Mouse (Mus musculus): ENCODE data around the gene Ostn.

The Ostn gene

DNA sequence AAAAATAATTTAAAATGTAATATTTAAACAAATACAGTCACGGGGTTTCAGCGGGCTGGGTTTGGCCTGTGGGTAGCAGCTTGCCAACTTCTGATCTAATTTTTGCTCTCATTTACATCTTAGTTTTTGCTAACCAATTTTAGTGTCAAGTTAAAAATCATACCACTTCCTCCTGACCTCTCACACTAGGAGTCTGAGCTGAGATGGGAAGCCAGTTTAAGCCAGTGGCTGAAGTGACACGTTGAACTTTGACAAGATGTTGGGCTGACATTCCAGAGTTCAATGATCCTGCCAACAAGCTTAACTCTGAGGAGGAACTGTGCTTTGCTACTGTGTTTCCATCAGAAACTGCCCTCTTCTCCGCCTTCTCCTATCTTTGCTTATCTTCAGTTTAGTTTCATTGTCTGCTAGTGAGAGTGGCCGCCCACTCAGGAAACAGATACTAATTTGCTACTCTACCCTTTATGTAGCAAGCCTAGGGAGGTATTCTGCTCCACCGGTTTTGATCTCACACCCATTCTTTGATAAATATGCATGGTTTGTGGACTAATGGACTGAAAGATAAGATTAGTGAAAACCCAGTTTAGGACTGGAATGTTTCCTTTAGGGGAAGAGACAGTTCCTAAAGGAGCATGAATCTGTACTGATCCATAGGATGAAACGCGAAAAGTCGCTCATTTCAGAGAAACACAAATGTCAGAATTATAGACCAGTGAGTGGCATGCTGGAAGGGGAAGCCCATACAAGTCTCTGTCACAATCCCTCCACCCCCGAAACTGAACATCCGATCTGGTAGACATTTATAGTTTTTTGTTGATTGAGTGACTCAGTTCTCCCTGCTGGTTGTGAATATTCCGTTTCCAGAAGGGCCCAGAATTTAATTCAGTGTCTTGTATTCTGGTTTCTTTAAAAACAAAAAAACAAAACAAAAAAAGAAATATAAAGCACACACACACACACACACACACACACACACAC, 80.6 kb downstream of the Ostn start:
- no peak for DNase-seq (ENCODE audit: low spot score in 2 of 2)

- DNase-seq (ENCODE audit: low spot score in 2 of 2), result peak; percentile 79 to 80
These were observed 81.6 kb downstream of the Ostn start, which contains the start of gene Ccdc50 for GRCm38 (mm10) chr16:27388761-27389451. Gene Ccdc50, plus strand, starts transcription at chr16:27388869.

- no peak for DNase-seq (ENCODE audit: low spot score in 2 of 2)
These were observed 82.4 kb downstream of the Ostn start for GRCm38 (mm10) chr16:27389534-27390282.

- no peak for DNase-seq (ENCODE audit: low spot score in 2 of 2)
These were observed 83.0 kb downstream of the Ostn start for GRCm38 (mm10) chr16:27390306-27390705.

GRCm38 (mm10) chr16:27391845-27392244, 84.6 kb downstream of the Ostn start:
- DNase-seq (ENCODE audit: low spot score in 2 of 2), result no peak

- DNase-seq (ENCODE audit: low spot score in 2 of 2), result no peak
These were observed 88.2 kb downstream of the Ostn start for GRCm38 (mm10) chr16:27395251-27396037.

DNA sequence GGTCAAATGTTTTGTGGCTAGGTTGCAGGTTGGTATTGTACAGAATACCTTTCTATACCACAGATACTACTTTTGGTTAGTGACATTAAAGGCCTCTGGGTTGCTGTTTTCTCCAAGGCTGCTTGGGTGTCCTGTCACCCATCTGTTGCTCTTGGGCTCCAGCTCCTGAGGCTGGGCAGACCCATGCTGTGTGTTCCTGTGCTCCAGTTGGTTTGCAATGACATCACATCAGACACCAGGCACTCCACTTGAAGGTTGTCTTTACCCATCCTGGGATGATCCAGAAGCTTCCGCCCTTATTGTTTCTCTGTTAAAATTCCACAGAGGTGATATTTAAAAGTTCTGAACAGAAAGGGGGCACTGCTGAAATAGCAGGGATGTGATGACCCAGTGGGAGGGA, 89.7 kb downstream of the Ostn start:
- no peak for DNase-seq (ENCODE audit: low spot score in 2 of 2)

GRCm38 (mm10) chr16:27399026-27399718, 91.9 kb downstream of the Ostn start:
- no peak for DNase-seq (ENCODE audit: low spot score in 2 of 2)

- DNase-seq (ENCODE audit: low spot score in 2 of 2), result no peak
These were observed 92.5 kb downstream of the Ostn start for GRCm38 (mm10) chr16:27399719-27400253.

Measured in frontal cortex, postnatal 36 days (tissue).